Mouse (Mus musculus) thymus, adult 2 months (tissue): ENCODE measurements at regions not wholly inside any gene's neighbourhood (a gene's known extent, or its start where the extent isn't known, plus 50 kb on each side); places are given as distances from the start of the nearest gene placed in this dataset.

Experiments used
- CTCF ChIP-seq: fragments of 200-500 bp; IDR thresholded peaks from 2 replicates; pipeline ENCODE4 v1.5.1; 2012; ENCODE audit warnings: mild to moderate bottlenecking, control low read depth, low read length, moderate library complexity, borderline replicate concordance; ENCODE audit not compliant: control insufficient read depth, poor library complexity, insufficient read depth; ENCODE audit errors: extremely low read depth
- POLR2A ChIP-seq: fragments of 200-500 bp; IDR thresholded peaks from 2 replicates; pipeline ENCODE4 v1.6.1; 2012; ENCODE audit warnings: mild to moderate bottlenecking, low read length, control low read depth, moderate library complexity; ENCODE audit not compliant: control insufficient read depth, poor library complexity, insufficient read depth; ENCODE audit errors: extremely low read depth

DNA sequence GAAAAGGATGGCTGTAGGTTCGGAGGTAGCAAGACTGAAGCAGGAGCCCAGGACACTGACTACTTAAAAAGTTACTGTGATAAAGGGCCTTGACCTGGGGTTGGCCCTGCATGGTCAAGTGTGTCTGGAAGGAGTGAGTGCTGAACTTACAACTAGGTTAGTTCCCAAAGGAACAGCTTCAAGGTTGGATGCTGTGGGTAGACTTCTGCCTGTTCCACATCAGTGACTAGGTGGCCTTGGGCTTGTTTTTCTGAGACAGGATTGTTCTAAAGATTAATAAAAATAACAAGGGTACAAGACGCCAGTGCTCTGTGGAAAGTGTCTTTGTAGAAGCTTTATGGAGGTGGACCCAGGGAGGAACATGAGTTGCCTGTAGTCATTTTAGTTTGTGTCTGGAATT is 108.5 kb downstream of the Cpeb2 start:
- TF ChIP-seq POLR2A: no peak
- TF ChIP-seq CTCF: no peak
